Mouse (Mus musculus): ENCODE data around the gene Map9.

Map9 gene

GRCm38 (mm10) chr3:82357797-82358524, at the start of gene Map9:
TSS of gene Map9 (plus strand) at chr3:82358044.
- in situ Hi-C loops (cut with MboI; ENCODE audit: unreplicated experiment in 2 of 2), result loop anchor here (5.0 to 25.0 kb wide), 6 partner anchors 423 to 1571 kb away; partner anchors contain the start of genes Ctso (in 1 of the 2) and Plrg1 (in 1 of the 2)

DNA sequence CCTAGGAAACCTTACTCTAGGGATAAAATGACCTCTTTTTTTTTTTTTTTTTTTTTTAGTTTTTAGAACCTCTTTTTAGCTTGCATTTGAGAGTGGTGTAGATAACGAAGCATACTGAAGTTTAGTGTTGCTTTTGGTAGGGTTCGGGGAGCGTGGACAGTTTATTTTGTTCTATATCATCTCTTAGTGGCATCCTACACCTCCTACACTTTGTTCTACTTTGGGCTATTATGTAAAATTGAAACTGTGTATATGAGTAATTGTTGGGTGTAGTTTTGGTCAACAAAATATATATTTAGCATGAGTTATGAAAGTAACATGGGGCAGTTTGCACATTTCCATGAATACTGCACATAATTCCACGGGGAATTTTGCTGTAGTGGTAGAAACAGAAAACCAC, 42.1 kb upstream of the Map9 start:
- in situ Hi-C loops (cut with MboI; ENCODE audit: unreplicated experiment in 2 of 2), result no loop called here

DNA sequence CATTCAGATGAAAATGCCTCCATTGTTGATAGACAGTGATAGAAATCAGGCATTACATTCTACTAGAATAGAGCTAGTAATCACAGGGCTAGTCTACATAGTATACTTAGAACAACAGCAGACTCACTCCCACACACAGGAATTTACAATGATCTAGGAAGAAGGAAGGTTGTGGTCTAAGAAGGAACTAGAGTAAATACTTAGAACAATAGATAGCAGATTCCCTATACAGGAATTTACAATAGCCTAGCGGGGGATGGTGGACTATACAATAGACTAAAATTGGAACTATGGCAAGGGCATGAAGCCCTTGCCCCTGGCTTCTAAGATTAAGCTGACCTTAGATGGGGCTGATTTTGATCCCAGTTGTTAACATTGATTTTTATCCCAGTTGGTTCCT, 31.1 kb upstream of the Map9 start:
- in situ Hi-C loops (cut with MboI; ENCODE audit: unreplicated experiment in 2 of 2), result loop anchor here in 1 of 2 experiments (25.0 kb wide), 1 partner anchor 961 kb away; no protein-coding TSS in a partner anchor

DNA sequence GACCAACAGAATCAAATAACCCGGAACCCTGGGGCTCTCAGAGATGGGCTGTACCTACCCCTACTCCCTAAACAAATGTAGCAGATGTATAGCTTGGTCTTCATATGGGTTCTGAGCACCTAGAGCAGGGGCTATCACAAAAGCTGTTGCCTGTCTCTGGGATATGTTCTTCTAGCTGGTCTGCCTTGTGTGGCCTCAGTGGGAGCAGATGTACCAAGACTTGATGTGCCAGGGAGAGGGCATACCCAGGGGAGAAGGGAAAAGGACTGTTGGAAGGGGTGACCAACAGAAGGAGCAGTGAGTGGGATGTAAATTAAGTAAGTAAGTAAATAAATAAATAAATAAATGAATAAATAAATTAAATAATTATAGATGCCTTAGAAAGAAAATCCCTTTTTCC, 25.8 kb upstream of the Map9 start:
- in situ Hi-C loops (cut with MboI; ENCODE audit: unreplicated experiment in 2 of 2), result loop anchor here in 1 of 2 experiments (10.0 to 25.0 kb wide), 2 partner anchors 337 to 955 kb away; no protein-coding TSS in a partner anchor

- in situ Hi-C loops (cut with MboI; ENCODE audit: unreplicated experiment in 2 of 2), result loop anchor here in 1 of 2 experiments (10.0 to 25.0 kb wide), 2 partner anchors 338 to 955 kb away; no protein-coding TSS in a partner anchor
Measured at GRCm38 (mm10) chr3:82332536-82332935, 25.3 kb upstream of the Map9 start.

DNA sequence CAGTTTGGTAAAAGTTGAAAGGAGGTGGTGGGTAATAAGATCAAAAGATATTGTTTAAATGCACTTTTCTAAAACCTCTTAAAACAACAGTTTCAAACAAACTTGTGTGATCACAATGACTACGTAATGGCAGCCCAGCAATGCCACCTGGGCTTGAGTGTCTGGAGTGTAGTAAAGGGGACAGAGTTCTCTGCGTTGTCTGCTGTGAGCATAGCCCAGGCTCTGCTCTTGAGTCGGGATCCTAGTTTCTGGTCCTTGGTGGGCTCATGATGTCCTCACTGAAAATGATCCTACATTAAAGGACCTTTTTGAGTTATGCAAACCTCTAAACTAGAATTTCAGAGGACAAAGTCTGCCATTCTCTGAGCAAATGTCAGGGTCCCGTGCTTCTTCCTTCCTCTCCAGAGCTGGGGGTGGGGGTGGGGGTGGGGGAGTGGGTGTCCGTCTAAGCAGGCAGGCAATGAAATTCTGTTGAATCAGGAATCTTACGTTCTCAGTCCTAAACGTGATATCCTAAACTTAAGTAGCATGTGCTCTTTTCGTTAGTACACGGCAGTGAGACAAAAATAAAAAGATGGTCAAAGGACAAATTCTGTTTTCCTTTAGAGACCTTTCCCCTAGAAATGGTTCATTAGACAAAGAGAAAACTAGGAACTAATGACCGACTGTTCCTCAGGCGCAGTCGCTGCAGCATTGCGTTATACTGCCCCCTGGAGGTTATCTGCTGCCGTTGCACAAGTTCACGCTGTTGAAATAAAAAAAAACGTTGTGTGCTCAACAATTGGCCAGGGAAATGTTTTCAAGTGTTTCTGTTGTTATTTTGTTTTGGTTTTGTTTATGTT, 24.5 kb upstream of the Map9 start:
- in situ Hi-C loops (cut with MboI; ENCODE audit: unreplicated experiment in 2 of 2), result loop anchor here in 1 of 2 experiments (10.0 to 25.0 kb wide), 2 partner anchors 339 to 954 kb away; no protein-coding TSS in a partner anchor

- in situ Hi-C loops (cut with MboI; ENCODE audit: unreplicated experiment in 2 of 2), result loop anchor here in 1 of 2 experiments (25.0 kb wide), 1 partner anchor 947 kb away; no protein-coding TSS in a partner anchor
Measured at GRCm38 (mm10) chr3:82340111-82340510, 17.7 kb upstream of the Map9 start.

GRCm38 (mm10) chr3:82348277-82348860, 9.5 kb upstream of the Map9 start:
- in situ Hi-C loops (cut with MboI; ENCODE audit: unreplicated experiment in 2 of 2), result loop anchor here in 1 of 2 experiments (25.0 kb wide), 1 partner anchor 939 kb away; no protein-coding TSS in a partner anchor

DNA sequence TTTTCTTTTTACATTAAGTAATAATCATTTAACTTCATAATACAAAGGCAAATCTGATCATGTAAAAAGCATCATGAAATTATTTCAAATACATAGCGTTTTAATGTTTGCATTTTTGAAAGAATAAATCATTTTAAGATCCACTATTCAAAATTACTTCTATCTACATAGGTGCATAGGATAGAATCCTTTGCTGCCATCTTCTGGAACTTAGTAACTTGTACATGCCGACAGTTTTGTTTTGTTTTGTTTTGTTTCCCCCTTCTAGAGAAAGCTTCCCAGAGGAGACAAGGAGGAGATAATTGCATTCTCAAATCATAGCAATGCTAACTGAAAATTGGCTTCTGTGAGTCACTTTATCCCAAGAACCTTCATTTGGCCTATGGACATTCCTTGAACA, 7.5 kb upstream of the Map9 start:
- in situ Hi-C loops (cut with MboI; ENCODE audit: unreplicated experiment in 2 of 2), result loop anchor here (10.0 to 25.0 kb wide), 5 partner anchors 416 to 1563 kb away; partner anchors contain the start of genes Ctso (in 1 of the 2) and Plrg1 (in 1 of the 2)

GRCm38 (mm10) chr3:82357340-82357739, 504 bp upstream of the Map9 start:
- in situ Hi-C loops (cut with MboI; ENCODE audit: unreplicated experiment in 2 of 2), result loop anchor here (5.0 to 25.0 kb wide), 6 partner anchors 423 to 1570 kb away; partner anchors contain the start of genes Ctso (in 1 of the 2) and Plrg1 (in 1 of the 2)

- in situ Hi-C loops (cut with MboI; ENCODE audit: unreplicated experiment in 2 of 2), result loop anchor here (5.0 to 25.0 kb wide), 6 partner anchors 424 to 1572 kb away; partner anchors contain the start of genes Ctso (in 1 of the 2) and Plrg1 (in 1 of the 2)
Measured at GRCm38 (mm10) chr3:82359036-82359435, 1.2 kb downstream of the Map9 start.

DNA sequence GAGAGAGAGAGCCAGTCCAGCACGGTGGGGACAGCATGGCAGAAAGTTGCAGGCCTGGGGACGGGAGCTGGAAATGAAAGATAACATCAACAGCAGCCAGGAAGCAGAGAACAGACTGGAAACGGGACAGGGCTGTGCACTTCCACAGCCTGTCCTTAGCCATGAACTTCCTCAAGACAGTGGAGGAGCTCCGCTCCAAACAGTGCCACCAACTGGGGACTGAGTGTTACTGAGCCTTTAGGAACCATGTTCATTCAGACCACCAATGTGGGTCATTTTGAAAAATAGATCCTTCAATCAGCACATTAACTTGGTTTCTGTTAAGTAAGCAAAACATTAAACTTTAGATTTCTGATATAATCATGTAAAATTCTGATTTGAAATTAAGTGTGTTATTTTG, 4.6 kb downstream of the Map9 start:
- in situ Hi-C loops (cut with MboI; ENCODE audit: unreplicated experiment in 2 of 2), result loop anchor here (5.0 to 25.0 kb wide), 5 partner anchors 365 to 1575 kb away; no protein-coding TSS in a partner anchor

GRCm38 (mm10) chr3:82364505-82364904, 6.7 kb downstream of the Map9 start:
- in situ Hi-C loops (cut with MboI; ENCODE audit: unreplicated experiment in 2 of 2), result loop anchor here (5.0 to 25.0 kb wide), 5 partner anchors 363 to 1577 kb away; no protein-coding TSS in a partner anchor

GRCm38 (mm10) chr3:82364988-82365387, 7.1 kb downstream of the Map9 start:
- in situ Hi-C loops (cut with MboI; ENCODE audit: unreplicated experiment in 2 of 2), result loop anchor here (5.0 to 25.0 kb wide), 6 partner anchors 362 to 1578 kb away; no protein-coding TSS in a partner anchor

- in situ Hi-C loops (cut with MboI; ENCODE audit: unreplicated experiment in 2 of 2), result loop anchor here (5.0 to 25.0 kb wide), 4 partner anchors 426 to 1582 kb away; no protein-coding TSS in a partner anchor
Measured at GRCm38 (mm10) chr3:82369063-82369860, 11.4 kb downstream of the Map9 start.

GRCm38 (mm10) chr3:82370439-82371011, 12.7 kb downstream of the Map9 start:
- in situ Hi-C loops (cut with MboI; ENCODE audit: unreplicated experiment in 2 of 2), result loop anchor here (25.0 kb wide), 2 partner anchors 892 to 1583 kb away; no protein-coding TSS in a partner anchor

DNA sequence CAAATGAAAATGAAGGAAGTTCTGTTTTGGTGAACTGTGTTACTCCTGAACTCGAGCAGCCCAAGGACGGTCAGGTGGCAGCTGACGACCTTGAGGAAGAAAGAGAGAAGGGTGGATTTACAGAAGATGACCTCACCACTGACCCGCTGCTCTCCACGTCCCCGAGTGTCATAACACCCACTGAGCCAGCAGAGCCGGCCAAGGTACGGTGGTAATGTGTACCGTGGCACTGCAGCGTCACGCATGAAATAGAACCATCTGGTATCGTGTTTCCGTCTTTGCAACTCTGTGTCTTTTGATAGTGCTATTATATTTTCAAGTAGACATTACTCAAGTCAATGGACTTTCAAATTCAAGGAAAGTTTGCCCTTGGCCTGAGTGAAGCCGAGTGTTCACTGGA, 19.1 kb downstream of the Map9 start:
- in situ Hi-C loops (cut with MboI; ENCODE audit: unreplicated experiment in 2 of 2), result no loop called here

DNA sequence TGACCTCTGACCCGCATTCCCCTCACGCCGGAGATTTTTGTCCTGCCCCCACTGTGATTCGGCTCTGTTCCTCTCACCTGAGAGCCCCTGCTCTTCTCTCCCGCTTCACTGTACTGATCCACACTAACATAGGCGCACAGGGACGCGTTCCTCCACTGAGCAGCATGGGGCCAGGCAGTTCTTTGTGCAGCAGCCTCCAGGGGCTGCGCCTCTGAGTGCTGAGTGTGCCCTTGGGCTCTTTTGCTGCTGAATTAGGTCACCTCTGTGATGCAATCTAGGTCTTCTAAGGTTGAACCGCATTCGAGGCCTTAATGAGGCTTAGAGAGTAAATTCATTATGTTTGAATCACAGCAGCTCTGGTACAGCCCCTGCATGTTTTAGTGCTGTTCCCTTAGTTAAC, 24.5 kb downstream of the Map9 start:
- in situ Hi-C loops (cut with MboI; ENCODE audit: unreplicated experiment in 2 of 2), result no loop called here

DNA sequence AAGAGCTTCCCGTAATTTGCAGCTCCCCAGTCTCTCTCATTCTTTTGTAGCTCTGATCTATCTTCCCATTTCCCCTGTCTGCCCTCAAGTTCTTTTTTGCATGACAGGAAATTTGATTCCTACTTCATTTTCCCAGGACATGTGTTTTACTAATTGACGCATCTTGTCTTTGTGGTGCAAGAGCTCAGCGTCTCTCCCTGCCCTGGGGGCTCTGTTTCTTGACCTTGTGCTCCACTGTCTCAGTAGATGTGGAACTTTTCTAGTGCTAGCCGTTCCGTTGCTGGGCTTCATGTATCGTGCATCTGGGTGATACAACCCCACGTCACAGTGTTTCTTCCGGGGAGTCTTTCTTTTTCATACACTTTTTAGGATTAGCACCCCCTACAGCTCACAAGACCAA, 27.2 kb downstream of the Map9 start:
- in situ Hi-C loops (cut with MboI; ENCODE audit: unreplicated experiment in 2 of 2), result no loop called here
